ENCODE assay signal across 8 mouse cellular contexts in genomic region chr1:69684280-69685040, GRCm38 (mm10). TPM values are rescaled to one million over a fixed set of nuclear protein-coding genes. Genes with fewer than 3 reads are reported as not detected.
A peak's percentile ranks its signal among the peaks of the same experiment; 100 is the strongest.
DNase-seq lines count a peak whose midpoint lies in the region; ATAC-seq and TF ChIP-seq lines count a peak whose summit lies in the region.

No protein-coding gene starts in this region.

- no peak for TF ChIP-seq CTCF in intestine, postnatal 0 days (IDR thresholded peaks at IDR 0.05; ENCODE audit: low read depth)

- H3K9me3 ChIP-seq in embryonic facial prominence, embryonic 14.5 days (ENCODE audit: control insufficient read depth, low read length) = no peaks in the 10 kb centered on the region
- no peaks in the 10 kb centered on the region for H3K9me3 ChIP-seq in intestine, postnatal 0 days (ENCODE audit: control insufficient read depth)
- H3K9me3 ChIP-seq in neural tube, embryonic 14.5 days (ENCODE audit: control insufficient read depth, low read length) = no peaks in the 10 kb centered on the region

- peak overlapping the region; percentile 77 for H3K4me3 ChIP-seq in embryonic facial prominence, embryonic 14.5 days (ENCODE audit: low read depth, low read length)
- H3K4me3 ChIP-seq in intestine, postnatal 0 days (ENCODE audit: low read depth, low read length) = peak overlapping the region; percentile 86
- H3K4me3 ChIP-seq in neural tube, embryonic 14.5 days (ENCODE audit: low read depth, low read length) = peak overlapping the region; percentile 72

- peak overlapping the region; percentile 91; the same call in 1 of the 2 replicates for H3K27ac ChIP-seq in embryonic facial prominence, embryonic 14.5 days (replicated peaks; ENCODE audit: low read depth, low read length)
- H3K27ac ChIP-seq in intestine, postnatal 0 days (ENCODE audit: low read depth, low read length) = no peak overlapping the region
- H3K27ac ChIP-seq in neural tube, embryonic 14.5 days (ENCODE audit: low read depth, low read length) = no peak overlapping the region

- ATAC-seq in embryonic facial prominence, embryonic 14.5 days (ENCODE audit: low read depth) = no peak
- no peak for ATAC-seq in intestine, postnatal 0 days
- ATAC-seq in neural tube, embryonic 14.5 days (ENCODE audit: low read depth) = no peak

- WGBS in embryonic facial prominence, embryonic 14.5 days = 24% methylated on average over 13 of the region's 13 CpGs
- WGBS in intestine, postnatal 0 days = 27% methylated on average over 13 of the region's 13 CpGs
- whole genome bisulfite sequencing in neural tube, embryonic 14.5 days = 30% methylated on average over 13 of the region's 13 CpGs

- intact Hi-C loops in left cerebral cortex, postnatal 25 days (cut with DNase I) = loop anchor here (5.0 kb wide), 1 partner anchor 442 kb away; no protein-coding TSS in a partner anchor

- DNase-seq in kidney, postnatal 10 days = peak; percentile 9
- no peak for DNase-seq in kidney, postnatal 25 days
- DNase-seq in embryonic facial prominence, embryonic 14.5 days (ENCODE audit: low spot score) = peak; percentile 22
- no peak for DNase-seq in right cerebral cortex, postnatal 4 days
- DNase-seq in left cerebral cortex, postnatal 25 days (ENCODE audit: low spot score in 2 of 2) = no peak
- DNase-seq in gastrocnemius, postnatal 25 days = no peak

- peak overlapping the region; percentile 88 for H3K4me2 ChIP-seq in embryonic facial prominence, embryonic 14.5 days (ENCODE audit: low read depth, low read length)
- H3K4me2 ChIP-seq in intestine, postnatal 0 days (replicated peaks; ENCODE audit: low read depth) = peak overlapping the region; percentile 81
- peak overlapping the region; percentile 86 for H3K4me2 ChIP-seq in neural tube, embryonic 14.5 days (ENCODE audit: low read depth, low read length)

- no peaks in the 10 kb centered on the region for H3K36me3 ChIP-seq in embryonic facial prominence, embryonic 14.5 days (ENCODE audit: control insufficient read depth, insufficient read depth, low read length)
- no peaks in the 10 kb centered on the region for H3K36me3 ChIP-seq in intestine, postnatal 0 days (ENCODE audit: control insufficient read depth, insufficient read depth)
- H3K36me3 ChIP-seq in neural tube, embryonic 14.5 days (ENCODE audit: control insufficient read depth, insufficient read depth, low read length) = no peaks in the 10 kb centered on the region

- peaks cover 6% of the 10 kb centered on the region; the same call in 1 of the 2 replicates for H3K4me1 ChIP-seq in embryonic facial prominence, embryonic 14.5 days (ENCODE audit: control insufficient read depth, insufficient read depth, low read length)
- H3K4me1 ChIP-seq in intestine, postnatal 0 days (replicated peaks; ENCODE audit: control insufficient read depth, insufficient read depth, low read length) = no peaks in the 10 kb centered on the region
- H3K4me1 ChIP-seq in neural tube, embryonic 14.5 days (ENCODE audit: control insufficient read depth, insufficient read depth, low read length) = no peaks in the 10 kb centered on the region

- peak overlapping the region; percentile 66 for H3K9ac ChIP-seq in embryonic facial prominence, embryonic 14.5 days (ENCODE audit: low read depth, low read length)
- H3K9ac ChIP-seq in intestine, postnatal 0 days (ENCODE audit: low read depth, low read length) = no peak overlapping the region
- no peak overlapping the region for H3K9ac ChIP-seq in neural tube, embryonic 14.5 days (replicated peaks; ENCODE audit: low read depth, low read length)

- no peaks in the 10 kb centered on the region for H3K27me3 ChIP-seq in embryonic facial prominence, embryonic 14.5 days (replicated peaks; ENCODE audit: control insufficient read depth, insufficient read depth, low read length)
- H3K27me3 ChIP-seq in intestine, postnatal 0 days (replicated peaks; ENCODE audit: control insufficient read depth, insufficient read depth, low read length) = no peaks in the 10 kb centered on the region
- H3K27me3 ChIP-seq in neural tube, embryonic 14.5 days (ENCODE audit: control insufficient read depth, insufficient read depth, low read length) = no peaks in the 10 kb centered on the region

RNA-seq across cellular contexts. Expression of gene Ikzf2, which starts 2.6 kb away (rescaled TPM):
- 4.2 and 5.6 TPM in 2 replicates for polyA plus RNA-seq in embryonic facial prominence, embryonic 14.5 days (2014; fragmentation: Nextera tagmentation; extraction: Ambion mirVana)
- 1.0 TPM in 2 replicates for polyA plus RNA-seq in intestine, postnatal 0 days (2015; fragmentation: Nextera tagmentation; extraction: Ambion mirVana)
- 4.8 and 6.0 TPM in 2 replicates for polyA plus RNA-seq in neural tube, embryonic 14.5 days (2014; fragmentation: Nextera tagmentation; extraction: Ambion mirVana)
- total RNA-seq in left cerebral cortex, postnatal 25 days (2021) = 1 to 10 TPM; 3.7 to 7.9 TPM
- 10 to 100 TPM in 1 of 2 experiments, 1 to 10 TPM in 1; 9.1 to 14.5 TPM for total RNA-seq in gastrocnemius, postnatal 25 days (2021)

Comparison
In these comparisons a context has a peak if more than half of its experiments do, and no peak if none do; other contexts are left out.
1. DNase-seq: peak in kidney, postnatal 10 days (single experiment) and embryonic facial prominence, embryonic 14.5 days (single experiment); none in kidney, postnatal 25 days (0 of 2), right cerebral cortex, postnatal 4 days (single experiment), left cerebral cortex, postnatal 25 days (0 of 2) and gastrocnemius, postnatal 25 days (single experiment).
2. Peak in every context shown above with its lines, with median percentiles within 50 percentile points of each other: H3K4me2 ChIP-seq and H3K4me3 ChIP-seq.